Mouse (Mus musculus): ENCODE data around the gene Slc25a12. TPM values are rescaled to one million over a fixed set of nuclear protein-coding genes. Genes with fewer than 3 reads are reported as not detected.

The Slc25a12 gene
- polyA plus RNA-seq, 1 experiment from 2014 or later, result 29.6 TPM

DNA sequence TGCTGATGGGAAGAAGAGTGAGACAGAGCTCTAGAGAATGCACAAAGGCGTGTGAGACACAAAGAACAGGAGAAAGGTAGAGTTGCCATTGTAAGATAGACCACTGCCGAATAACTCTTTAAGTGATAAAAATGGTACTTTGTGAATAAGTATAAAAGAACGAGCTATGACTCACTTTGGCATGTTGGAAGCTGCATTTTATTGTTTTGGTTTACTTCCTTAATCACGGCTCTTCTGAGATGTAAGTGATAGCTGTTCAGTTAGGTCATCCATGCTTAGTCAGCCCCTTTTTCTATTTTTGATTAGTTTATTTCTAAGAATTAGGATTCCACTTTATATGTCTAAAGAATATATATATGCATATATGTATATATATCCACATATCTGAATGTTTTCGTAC lies 135.6 kb downstream of the Slc25a12 start:
- DNase-seq (ENCODE audit: low spot score), result no peak
- 93% methylated on average over 5 of the region's 5 CpGs for WGBS
- Histone ChIP-seq H3K9me3 (replicated peaks) (no peaks in the 10 kb centered on the region), H3K4me1 (no peaks in the 10 kb centered on the region), H3K27ac (no peak overlapping the region), H3K27me3 (ENCODE audit: low read depth, poor library complexity, severe bottlenecking) (no peaks in the 10 kb centered on the region), H3K4me3 (no peak overlapping the region), H3K36me3 (peaks cover 64% of the 10 kb centered on the region)

DNA sequence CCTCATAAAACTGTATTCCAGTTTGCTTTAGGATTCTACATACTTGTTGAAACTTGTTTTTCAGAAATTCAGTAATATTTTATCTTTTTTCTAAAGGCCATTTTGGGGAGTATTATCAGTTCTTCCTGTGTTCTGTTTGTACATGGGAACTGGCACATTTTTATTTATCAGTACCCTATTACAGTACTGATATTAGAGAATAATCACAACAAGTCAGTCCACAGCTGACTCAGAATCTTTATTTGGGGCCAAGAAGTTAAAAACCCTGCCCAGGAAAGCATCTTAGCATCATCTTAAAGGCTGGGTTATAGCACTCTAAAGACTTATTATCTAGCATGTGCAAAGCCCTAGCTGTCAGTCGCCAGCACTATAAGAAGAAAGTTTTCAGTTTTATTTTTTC lies 137.9 kb downstream of the Slc25a12 start:
- Histone ChIP-seq H3K27me3 (ENCODE audit: low read depth, poor library complexity, severe bottlenecking) (no peaks in the 10 kb centered on the region), H3K4me1 (no peaks in the 10 kb centered on the region), H3K27ac (no peak overlapping the region), H3K36me3 (peaks cover 50% of the 10 kb centered on the region), H3K9me3 (replicated peaks) (no peaks in the 10 kb centered on the region), H3K4me3 (no peak overlapping the region)
- WGBS, result 98% methylated on average over 1 of the region's 1 CpGs
- no peak for DNase-seq (ENCODE audit: low spot score)

GRCm38 (mm10) chr2:71227398-71227797 lies 140.2 kb downstream of the Slc25a12 start:
- peaks cover 62% of the 10 kb centered on the region for H3K36me3 ChIP-seq
- H3K27ac ChIP-seq, result no peak overlapping the region
- DNase-seq (ENCODE audit: low spot score), result no peak
- H3K9me3 ChIP-seq (replicated peaks), result no peaks in the 10 kb centered on the region
- no peaks in the 10 kb centered on the region for H3K4me1 ChIP-seq
- H3K27me3 ChIP-seq (ENCODE audit: low read depth, poor library complexity, severe bottlenecking), result no peaks in the 10 kb centered on the region
- 82% methylated on average over 1 of the region's 1 CpGs for WGBS
- H3K4me3 ChIP-seq, result no peak overlapping the region

Other genes starting within 250 kb of the Slc25a12 start
- 0.15 and 0.48 TPM in 2 replicates for gene Cybrd1, start 249.8 kb downstream of the Slc25a12 start, polyA plus RNA-seq (2016; fragmentation: Nextera tagmentation; extraction: Ambion mirVana)
- 83.3 and 95.3 TPM in 2 replicates for gene Dync1i2, start 156.0 kb downstream of the Slc25a12 start, polyA plus RNA-seq (2016; fragmentation: Nextera tagmentation; extraction: Ambion mirVana)
- gene Hat1, start 21.2 kb upstream of the Slc25a12 start, polyA plus RNA-seq (2016; fragmentation: Nextera tagmentation; extraction: Ambion mirVana), result 176 and 190 TPM in 2 replicates
- gene Metap1d, start 85.5 kb upstream of the Slc25a12 start, polyA plus RNA-seq (2016; fragmentation: Nextera tagmentation; extraction: Ambion mirVana), result 21.4 and 28.8 TPM in 2 replicates
- 5.7 and 9.0 TPM in 2 replicates for gene Dlx1, start 160.4 kb upstream of the Slc25a12 start, polyA plus RNA-seq (2016; fragmentation: Nextera tagmentation; extraction: Ambion mirVana)
- gene Dlx2, start 179.0 kb upstream of the Slc25a12 start, polyA plus RNA-seq (2016; fragmentation: Nextera tagmentation; extraction: Ambion mirVana), result 4.9 and 7.2 TPM in 2 replicates